Mouse (Mus musculus) hindbrain, postnatal 0 days (tissue): ENCODE data around the gene Auts2. TPM values are rescaled to one million over a fixed set of nuclear protein-coding genes. Genes with fewer than 3 reads are reported as not detected.

Source experiments
- ATAC-seq: fragments of 200-750 bp; cut with Nextera tagmentation; 2 replicates; pipeline ENCODE4 v1.8.0; 2017; ENCODE audit warnings: mild to moderate bottlenecking, moderate TSS enrichment, moderate library complexity
- DNase-seq: peaks from one replicate; pipeline ENCODE4 v3.0.0-alpha.2; 2015; ENCODE audit warnings: low spot score
- H3K27ac ChIP-seq: fragments of 300-500 bp; sonication (generic); 2 replicates; pipeline ENCODE4 v1.5.1; 2014; ENCODE audit warnings: mild to moderate bottlenecking
- H3K27me3 ChIP-seq: fragments of 300-500 bp; sonication (generic); 2 replicates; pipeline ENCODE4 v1.6.1; 2014; ENCODE audit warnings: low read length, mixed read lengths; ENCODE audit not compliant: insufficient read depth
- H3K36me3 ChIP-seq: fragments of 300-500 bp; sonication (generic); 2 replicates; pipeline ENCODE4 v1.6.1; 2014; ENCODE audit warnings: low read length, mixed read lengths; ENCODE audit not compliant: insufficient read depth
- H3K4me1 ChIP-seq: fragments of 300-500 bp; sonication (generic); 2 replicates; pipeline ENCODE4 v1.6.1; 2014; ENCODE audit warnings: antibody characterized with exemption, low read length, mixed read lengths; ENCODE audit not compliant: insufficient read depth
- H3K4me2 ChIP-seq: fragments of 300-500 bp; sonication (generic); 2 replicates; pipeline ENCODE4 v1.6.1; 2014; ENCODE audit warnings: low read depth, mild to moderate bottlenecking, low read length, moderate library complexity, mixed read lengths
- H3K4me3 ChIP-seq: fragments of 300-500 bp; sonication (generic); 2 replicates; pipeline ENCODE4 v1.5.1; 2014; ENCODE audit warnings: low read length
- H3K9ac ChIP-seq: fragments of 300-500 bp; sonication (generic); replicated peaks from 2 replicates; pipeline ENCODE4 v1.6.1; 2014; ENCODE audit warnings: mild to moderate bottlenecking, low read length, moderate library complexity, mixed read lengths
- H3K9me3 ChIP-seq: fragments of 300-500 bp; sonication (generic); 2 replicates; pipeline ENCODE4 v1.6.1; 2016; ENCODE audit warnings: low read length, mixed read lengths
- CTCF ChIP-seq: IDR thresholded peaks from 2 replicates; pipeline ENCODE4 v1.5.1; 2016; ENCODE audit warnings: antibody characterized with exemption, control low read depth, low read depth
- WGBS: fragments of 180-500 bp; shearing (Covaris S2); extraction: QIAGEN DNeasy Blood & Tissue Kit; methylation state at CpG from one replicate; pipeline ENCODE4 v1.1.7; 2014; 5-methylcytosine and 5-hydroxymethylcytosine counted together
- polyA plus RNA-seq: library from polyadenylated mRNA; unstranded; fragments of >200 nt; fragmentation: Nextera tagmentation; extraction: Ambion mirVana; gene quantifications from 2 replicates; pipeline ENCODE4 v1.2.1, GENCODE M21; 2015
- total RNA-seq: library from RNA; depleted of rRNA; stranded (reverse); fragments of >200 nt; gene quantifications from 2 replicates; pipeline ENCODE4 v1.2.3, GENCODE M21; 2014

Gene Auts2
- total and polyA plus RNA-seq, 2 experiments from 2014 or later, result 39.3 to 54.9 TPM

GRCm38 (mm10) chr5:131718013-131718412 is 825.1 kb downstream of the Auts2 start:
- DNase-seq (peak; percentile 57), ATAC-seq (peak; percentile 59)
- WGBS, result 22% methylated on average over 13 of the region's 13 CpGs
- no peak overlapping the region for H3K4me3 ChIP-seq
- peaks cover 4% of the 10 kb centered on the region; the same call in 1 of the 2 replicates for H3K4me1 ChIP-seq
- no peaks in the 10 kb centered on the region for H3K27me3 ChIP-seq
- H3K9ac ChIP-seq, result no peak overlapping the region
- no peak overlapping the region for H3K4me2 ChIP-seq
- no peaks in the 10 kb centered on the region for H3K36me3 ChIP-seq
- TF ChIP-seq CTCF, result no peak
- no peaks in the 10 kb centered on the region for H3K9me3 ChIP-seq
- peak overlapping the region; percentile 52 for H3K27ac ChIP-seq

- Histone ChIP-seq H3K9ac (no peak overlapping the region), H3K9me3 (no peaks in the 10 kb centered on the region), H3K36me3 (no peaks in the 10 kb centered on the region), H3K27ac (peak overlapping the region; percentile 52; the same call in 1 of the 2 replicates), H3K4me1 (peaks cover 4% of the 10 kb centered on the region; the same call in 1 of the 2 replicates), H3K4me2 (no peak overlapping the region), H3K4me3 (no peak overlapping the region), H3K27me3 (no peaks in the 10 kb centered on the region)
- 52% methylated on average over 19 of the region's 19 CpGs for WGBS
- DNase-seq, result peak; percentile 64
- no peak for TF ChIP-seq CTCF
- ATAC-seq, result peak; percentile 55; the same call in 1 of the 2 replicates
These were observed 825.7 kb downstream of the Auts2 start for GRCm38 (mm10) chr5:131717359-131717965.

GRCm38 (mm10) chr5:131714979-131715378 is 828.2 kb downstream of the Auts2 start:
- peaks cover 4% of the 10 kb centered on the region; the same call in 1 of the 2 replicates for H3K4me1 ChIP-seq
- no peaks in the 10 kb centered on the region for H3K36me3 ChIP-seq
- ATAC-seq (no peak), DNase-seq (no peak)
- no peak overlapping the region for H3K9ac ChIP-seq
- H3K4me2 ChIP-seq, result no peak overlapping the region
- H3K9me3 ChIP-seq, result no peaks in the 10 kb centered on the region
- WGBS, result 90% methylated on average over 5 of the region's 5 CpGs
- no peaks in the 10 kb centered on the region for H3K27me3 ChIP-seq
- TF ChIP-seq CTCF, result no peak
- no peak overlapping the region for H3K27ac ChIP-seq
- H3K4me3 ChIP-seq, result no peak overlapping the region

DNA sequence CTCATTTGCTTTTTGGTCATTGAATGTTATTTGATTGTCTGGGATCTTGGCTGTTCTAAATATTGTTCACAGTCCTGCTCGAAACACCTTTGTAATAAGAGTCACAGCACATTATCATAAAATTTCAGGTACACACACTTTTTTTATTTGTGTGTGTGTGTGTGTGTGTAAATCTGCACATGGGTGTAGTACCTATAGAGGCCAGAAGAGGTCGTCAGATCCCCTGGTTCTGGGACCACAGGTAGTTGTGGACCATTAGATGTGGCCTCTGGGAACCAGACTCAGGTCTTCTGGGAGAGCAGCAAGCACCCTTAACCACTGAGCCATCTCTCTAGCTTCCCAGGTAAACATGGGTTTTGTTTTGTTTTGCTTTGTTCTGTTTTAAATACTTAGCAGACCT is 830.7 kb downstream of the Auts2 start:
- Histone ChIP-seq H3K4me2 (no peak overlapping the region), H3K9ac (no peak overlapping the region), H3K9me3 (no peaks in the 10 kb centered on the region), H3K27ac (no peak overlapping the region), H3K4me3 (no peak overlapping the region), H3K4me1 (no peaks in the 10 kb centered on the region), H3K27me3 (no peaks in the 10 kb centered on the region), H3K36me3 (no peaks in the 10 kb centered on the region)
- TF ChIP-seq CTCF, result peak; percentile 37
- ATAC-seq, result no peak
- 86% methylated on average over 2 of the region's 2 CpGs for WGBS
- DNase-seq, result no peak

DNA sequence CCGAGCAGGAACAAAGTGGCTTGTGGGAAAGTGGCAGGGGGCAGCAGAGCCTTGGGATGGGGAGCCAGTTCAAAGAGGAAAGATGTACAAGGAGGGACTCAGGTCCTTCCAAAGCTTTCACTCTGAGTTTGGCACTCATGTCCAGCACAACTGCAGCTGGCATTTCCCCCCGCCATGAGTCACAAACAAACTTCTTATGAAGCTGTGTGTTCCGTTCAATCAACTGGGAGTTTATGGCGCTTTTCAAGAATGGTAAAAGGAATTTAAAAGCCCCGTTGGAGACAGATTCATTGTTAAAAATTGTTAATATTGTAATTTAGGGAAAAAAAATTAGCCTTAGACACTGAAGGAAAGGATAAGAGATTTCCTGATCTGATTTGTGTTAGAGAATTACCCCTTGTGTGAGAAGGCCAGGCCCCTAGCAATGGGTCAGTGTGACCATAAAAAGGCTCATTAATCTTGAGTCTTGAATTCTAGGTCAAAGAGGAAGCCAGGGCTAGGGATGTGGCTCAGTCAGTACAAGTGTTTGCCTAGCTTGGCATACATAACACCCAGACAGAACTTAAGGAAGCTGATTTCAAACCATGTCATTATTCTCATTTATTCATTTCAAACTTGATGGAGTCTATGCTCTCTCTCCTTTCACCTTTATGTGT is 831.5 kb downstream of the Auts2 start:
- DNase-seq (no peak), ATAC-seq (no peak)
- H3K9me3 ChIP-seq, result no peaks in the 10 kb centered on the region
- no peaks in the 10 kb centered on the region for H3K4me1 ChIP-seq
- no peak overlapping the region for H3K4me3 ChIP-seq
- no peaks in the 10 kb centered on the region for H3K27me3 ChIP-seq
- no peak for TF ChIP-seq CTCF
- H3K36me3 ChIP-seq, result no peaks in the 10 kb centered on the region
- no peak overlapping the region for H3K4me2 ChIP-seq
- 52% methylated on average over 5 of the region's 5 CpGs for WGBS
- H3K9ac ChIP-seq, result no peak overlapping the region
- no peak overlapping the region for H3K27ac ChIP-seq

DNA sequence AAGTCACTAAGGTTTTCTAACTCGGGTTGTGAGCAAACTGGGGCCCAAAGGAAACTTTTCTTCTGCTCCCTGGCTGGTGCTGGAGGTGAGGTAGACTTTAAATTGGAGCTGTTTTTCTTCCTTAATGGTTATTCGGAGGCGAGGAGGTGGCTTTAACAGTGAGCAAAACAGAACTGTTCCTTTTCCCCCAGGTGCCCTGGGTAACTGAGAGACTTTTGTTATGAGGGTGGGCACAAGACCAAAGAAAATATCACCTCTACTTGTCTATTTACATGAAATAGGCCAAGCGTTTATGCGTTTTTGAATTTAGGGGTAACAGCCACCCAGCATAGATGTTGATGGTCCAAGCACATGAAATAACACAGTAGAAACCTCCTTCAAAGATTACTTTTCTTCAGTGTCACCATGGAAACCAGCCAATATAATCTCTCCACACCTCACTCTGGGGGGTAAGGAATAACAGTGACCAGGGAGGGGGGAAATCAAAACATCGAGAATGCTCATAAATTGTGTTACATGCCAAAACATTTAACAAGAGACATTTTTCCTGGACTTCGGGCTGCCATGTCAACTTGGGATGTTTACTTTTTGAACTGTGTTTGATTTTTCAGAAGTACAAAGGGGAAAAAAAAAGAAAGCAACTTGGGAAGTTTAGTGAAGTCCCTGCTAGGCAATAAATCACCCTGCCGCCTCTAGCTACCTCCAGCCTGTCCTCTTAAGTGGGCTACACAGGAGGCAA is 832.2 kb downstream of the Auts2 start:
- no peak for ATAC-seq
- no peak for DNase-seq
- no peaks in the 10 kb centered on the region for H3K36me3 ChIP-seq
- H3K4me1 ChIP-seq, result no peaks in the 10 kb centered on the region
- no peak overlapping the region for H3K9ac ChIP-seq
- H3K27me3 ChIP-seq, result no peaks in the 10 kb centered on the region
- TF ChIP-seq CTCF, result no peak
- 59% methylated on average over 8 of the region's 8 CpGs for WGBS
- H3K4me3 ChIP-seq, result no peak overlapping the region
- no peaks in the 10 kb centered on the region for H3K9me3 ChIP-seq
- H3K4me2 ChIP-seq, result no peak overlapping the region
- no peak overlapping the region for H3K27ac ChIP-seq
